ENCODE assay signal across 9 mouse cellular contexts in the genomic region with DNA sequence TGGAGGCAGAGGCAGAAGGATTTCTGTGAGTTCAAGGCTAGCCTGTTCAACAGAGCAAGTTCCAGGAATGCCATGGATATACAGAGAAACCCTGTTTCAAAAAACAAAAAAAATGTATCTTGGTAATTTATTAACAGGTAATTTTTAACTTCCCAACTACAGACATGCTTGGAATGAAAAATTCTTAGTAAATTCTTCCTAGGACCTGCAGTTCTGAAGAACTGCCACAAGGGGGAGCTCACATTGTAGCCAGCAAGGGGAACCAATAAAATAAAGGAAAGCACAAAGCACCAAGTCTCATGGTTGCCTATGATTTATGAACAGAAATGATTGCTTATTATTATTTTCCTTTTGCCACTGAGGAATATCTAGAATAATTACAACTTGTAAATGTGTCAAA. TPM values are rescaled to one million over a fixed set of nuclear protein-coding genes. Genes with fewer than 3 reads are reported as not detected.
DNase-seq lines count a peak whose midpoint lies in the region; ATAC-seq and TF ChIP-seq lines count a peak whose summit lies in the region.
"Had no signal": no experiment of that assay in that cellular context is flagged by ENCODE, and none has a peak within 500 bp of the region (broad histone marks: within the 10 kb centered on the region; RNA-seq: fewer than 3 reads in every experiment).

No protein-coding gene starts in this region.

- ATAC-seq in frontal cortex, adult (ENCODE audit: low TSS enrichment): no peak

- peak; percentile 19 to 52 for DNase-seq in frontal cortex, postnatal 36 days (ENCODE audit: low spot score in 2 of 2)
- DNase-seq in spleen, adult 2 months (ENCODE audit: low read depth in 1 of 2, low spot score in 2 of 2): peak in 1 of 2 experiments; percentile 24
- no peak for DNase-seq in spleen, adult 12 weeks (ENCODE audit: low spot score)
- peak; percentile 48 for DNase-seq in cerebellum, adult 2 months
- DNase-seq in heart, postnatal 4 days: peak; percentile 59
- peak; percentile 57 for DNase-seq in lung, postnatal 14 days
- DNase-seq in thymus, postnatal 14 days: peak; percentile 50

- H3K27ac ChIP-seq in spleen, adult 2 months (ENCODE audit: insufficient read depth, low read length): no peak overlapping the region
- H3K27ac ChIP-seq in cerebellum, adult 2 months (ENCODE audit: insufficient read depth, low read length): no peak overlapping the region
- H3K27ac ChIP-seq: midbrain, embryonic 12.5 days had no signal

- TF ChIP-seq POLR2A in spleen, adult 2 months (IDR thresholded peaks at IDR 0.05; ENCODE audit: low read depth, low read length): no peak
- no peak for TF ChIP-seq POLR2A in cerebellum, adult 2 months (IDR thresholded peaks at IDR 0.05; ENCODE audit: borderline replicate concordance, insufficient read depth, low read length)

- no peaks in the 10 kb centered on the region for H3K36me3 ChIP-seq in spleen, adult 2 months (ENCODE audit: control insufficient read depth, insufficient read depth, low read length)
- H3K36me3 ChIP-seq: midbrain, embryonic 12.5 days had no signal

- TF ChIP-seq CTCF in spleen, adult 2 months (IDR thresholded peaks at IDR 0.05; ENCODE audit: extremely low read depth, insufficient read depth, insufficient read length, insufficient replicate concordance): peak; percentile 34; the same call in 1 of the 2 replicates
- TF ChIP-seq CTCF in cerebellum, adult 2 months (IDR thresholded peaks at IDR 0.05; ENCODE audit: borderline replicate concordance, insufficient read depth, low read depth, low read length): peak; percentile 51; the same call in 1 of the 2 replicates

- H3K4me1 ChIP-seq in spleen, adult 2 months (ENCODE audit: control insufficient read depth, insufficient read depth, insufficient read length): no peaks in the 10 kb centered on the region
- H3K4me1 ChIP-seq in cerebellum, adult 2 months (ENCODE audit: control insufficient read depth, insufficient read depth, low read length): no peaks in the 10 kb centered on the region
- H3K4me1 ChIP-seq: midbrain, embryonic 12.5 days had no signal

- no peak overlapping the region for H3K4me3 ChIP-seq in spleen, adult 2 months (ENCODE audit: extremely low read depth, insufficient read depth, insufficient read length)
- H3K4me3 ChIP-seq in cerebellum, adult 2 months (replicated peaks; ENCODE audit: insufficient read depth, low read depth, low read length): no peak overlapping the region
- H3K4me3 ChIP-seq: midbrain, embryonic 12.5 days had no signal

- no peaks in the 10 kb centered on the region for H3K27me3 ChIP-seq in spleen, adult 2 months (ENCODE audit: control insufficient read depth, insufficient read depth, low read length)
- no peaks in the 10 kb centered on the region for H3K27me3 ChIP-seq in cerebellum, adult 2 months (ENCODE audit: control insufficient read depth, insufficient read depth, low read length)
- H3K27me3 ChIP-seq: midbrain, embryonic 12.5 days had no signal

RNA-seq across cellular contexts. Expression of gene Gmcl1, which starts 14.0 kb away (rescaled TPM):
- polyA plus RNA-seq in spleen, adult 2 months (2012; rRNA removed): 5.4 and 7.8 TPM in 2 replicates
- polyA plus RNA-seq in cerebellum, adult 2 months (2012; rRNA removed): 30.3 and 31.0 TPM in 2 replicates
- 10 to 100 TPM in 1 of 2 experiments, 1 to 10 TPM in 1; 9.1 to 11.3 TPM for total RNA-seq in heart, postnatal 4 days (2021)

RNA-seq across cellular contexts. Expression of gene Anxa4, which starts 46.2 kb away (rescaled TPM):
- polyA plus RNA-seq in spleen, adult 2 months (2012; rRNA removed): 9.7 and 13.7 TPM in 2 replicates
- 7.3 and 8.1 TPM in 2 replicates for polyA plus RNA-seq in cerebellum, adult 2 months (2012; rRNA removed)
- total RNA-seq in heart, postnatal 4 days (2021): 10 to 100 TPM; 36.4 to 36.5 TPM
